Mouse (Mus musculus) heart, postnatal 14 days (tissue): ENCODE data around the gene Sh2b2. TPM values are rescaled to one million over a fixed set of nuclear protein-coding genes. Genes with fewer than 3 reads are reported as not detected.
"Not testable (repeated sequence)": the region's sequence is repeated elsewhere in the genome, so short reads cannot be mapped to it uniquely, and the experiment has no call there.

ENCODE experiments used
- DNase-seq, 2 experiments: peaks; one replicate each; pipeline ENCODE4 v3.0.0; 2021 to 2022
- intact Hi-C: fragments of 180-260 bp; cut with DNase I; formaldehyde crosslinking; loops from one replicate; pipeline ENCODE4 v1.15.1; 2025
- total RNA-seq, 2 experiments: library from RNA; stranded (reverse); gene quantifications; 2 replicates each; pipeline ENCODE4 v1.2.3; 2021

The Sh2b2 gene
- total RNA-seq, 2 experiments from 2014 or later, result 1.6 TPM

- DNase-seq, result peak; percentile 27 to 29
- intact Hi-C loops, result no loop called here
Observed at GRCm38 (mm10) chr5:136243851-136244761, 2.2 kb downstream of the Sh2b2 start.

GRCm38 (mm10) chr5:136241161-136241560 lies 5.2 kb downstream of the Sh2b2 start:
- no peak for DNase-seq
- intact Hi-C loops, result no loop called here

- no peak for DNase-seq
- intact Hi-C loops, result no loop called here
Observed at GRCm38 (mm10) chr5:136240381-136240780, 6.0 kb downstream of the Sh2b2 start.

- no peak for DNase-seq
- intact Hi-C loops, result no loop called here
Observed at GRCm38 (mm10) chr5:136237607-136238006, 8.7 kb downstream of the Sh2b2 start.

- intact Hi-C loops, result no loop called here
- DNase-seq, result no peak
Observed at GRCm38 (mm10) chr5:136236611-136237010, 9.7 kb downstream of the Sh2b2 start.

GRCm38 (mm10) chr5:136230348-136231035 lies 15.9 kb downstream of the Sh2b2 start:
- intact Hi-C loops, result no loop called here
- no peak for DNase-seq

GRCm38 (mm10) chr5:136226246-136226876 lies 20.0 kb downstream of the Sh2b2 start:
- intact Hi-C loops, result no loop called here
- no peak for DNase-seq

GRCm38 (mm10) chr5:136218585-136218984 lies 27.8 kb downstream of the Sh2b2 start:
- intact Hi-C loops, result no loop called here
- DNase-seq, result no peak

- no peak for DNase-seq
- intact Hi-C loops, result no loop called here
Observed at GRCm38 (mm10) chr5:136217932-136218381, 28.4 kb downstream of the Sh2b2 start.

GRCm38 (mm10) chr5:136217004-136217665 lies 29.2 kb downstream of the Sh2b2 start:
- no peak for DNase-seq
- intact Hi-C loops, result no loop called here

GRCm38 (mm10) chr5:136215958-136216357 lies 30.4 kb downstream of the Sh2b2 start:
- intact Hi-C loops, result no loop called here

GRCm38 (mm10) chr5:136215211-136215610 lies 31.1 kb downstream of the Sh2b2 start:
- DNase-seq, result no peak
- intact Hi-C loops, result no loop called here

More at GRCm38 (mm10) chr5:136215958-136216357, 30.4 kb downstream of the Sh2b2 start:
- DNase-seq, result no peak

GRCm38 (mm10) chr5:136213716-136214115 lies 32.6 kb downstream of the Sh2b2 start:
- DNase-seq, result no peak
- intact Hi-C loops, result no loop called here

- DNase-seq, result no peak
- intact Hi-C loops, result no loop called here
Observed at GRCm38 (mm10) chr5:136212716-136213115, 33.6 kb downstream of the Sh2b2 start.

- intact Hi-C loops, DNase-seq: not testable (repeated sequence)
Observed at GRCm38 (mm10) chr5:136211341-136212102, 34.8 kb downstream of the Sh2b2 start.

- DNase-seq, result no peak
Observed at GRCm38 (mm10) chr5:136210549-136210948, 35.8 kb downstream of the Sh2b2 start.

GRCm38 (mm10) chr5:136201832-136202231 lies 44.5 kb downstream of the Sh2b2 start:
- DNase-seq, result peak; percentile 67 to 83
- intact Hi-C loops, result loop anchor here (1.0 to 5.0 kb wide), 4 partner anchors 51 to 555 kb away; no protein-coding TSS in a partner anchor

More at GRCm38 (mm10) chr5:136210549-136210948, 35.8 kb downstream of the Sh2b2 start:
- intact Hi-C loops, result no loop called here

GRCm38 (mm10) chr5:136199526-136199925 lies 46.8 kb downstream of the Sh2b2 start:
- no peak for DNase-seq
- intact Hi-C loops, result no loop called here
